Mouse (Mus musculus) embryonic facial prominence, embryonic 15.5 days (tissue): ENCODE measurements at regions not wholly inside any gene's neighbourhood (a gene's known extent, or its start where the extent isn't known, plus 50 kb on each side); places are given as distances from the start of the nearest gene placed in this dataset.

ENCODE experiments used
- ATAC-seq: fragments of 200-750 bp; cut with Nextera tagmentation; 2 replicates; pipeline ENCODE4 v1.8.0; 2017; ENCODE audit warnings: low read depth, moderate TSS enrichment; ENCODE audit not compliant: insufficient number of reproducible peaks, low FRiP score, low TSS enrichment
- H3K27ac ChIP-seq: fragments of 300-500 bp; sonication (generic); replicated peaks from 2 replicates; pipeline ENCODE4 v1.5.1; 2015; ENCODE audit warnings: mild to moderate bottlenecking, inconsistent platforms
- H3K27me3 ChIP-seq: fragments of 300-500 bp; sonication (generic); 2 replicates; pipeline ENCODE4 v1.6.1; 2015; ENCODE audit warnings: inconsistent platforms
- H3K36me3 ChIP-seq: fragments of 300-500 bp; sonication (generic); 2 replicates; pipeline ENCODE4 v1.6.1; 2015; ENCODE audit warnings: mild to moderate bottlenecking, inconsistent platforms
- H3K4me1 ChIP-seq: fragments of 300-500 bp; sonication (generic); 2 replicates; pipeline ENCODE4 v1.6.1; 2015; ENCODE audit warnings: inconsistent platforms
- H3K4me2 ChIP-seq: fragments of 300-500 bp; sonication (generic); replicated peaks from 2 replicates; pipeline ENCODE4 v1.6.1; 2015; ENCODE audit warnings: mild to moderate bottlenecking, inconsistent platforms
- H3K4me3 ChIP-seq: fragments of 300-500 bp; sonication (generic); replicated peaks from 2 replicates; pipeline ENCODE4 v1.5.1; 2015; ENCODE audit warnings: mild to moderate bottlenecking, inconsistent platforms
- H3K9ac ChIP-seq: fragments of 300-500 bp; sonication (generic); 2 replicates; pipeline ENCODE4 v1.6.1; 2015; ENCODE audit warnings: inconsistent platforms
- H3K9me3 ChIP-seq: fragments of 300-500 bp; sonication (generic); replicated peaks from 2 replicates; pipeline ENCODE4 v1.6.1; 2016; ENCODE audit warnings: inconsistent platforms
- WGBS: fragments of 180-500 bp; shearing (Covaris S2); methylation state at CpG from one replicate; pipeline ENCODE4 v1.1.7; 2015; 5-methylcytosine and 5-hydroxymethylcytosine counted together

DNA sequence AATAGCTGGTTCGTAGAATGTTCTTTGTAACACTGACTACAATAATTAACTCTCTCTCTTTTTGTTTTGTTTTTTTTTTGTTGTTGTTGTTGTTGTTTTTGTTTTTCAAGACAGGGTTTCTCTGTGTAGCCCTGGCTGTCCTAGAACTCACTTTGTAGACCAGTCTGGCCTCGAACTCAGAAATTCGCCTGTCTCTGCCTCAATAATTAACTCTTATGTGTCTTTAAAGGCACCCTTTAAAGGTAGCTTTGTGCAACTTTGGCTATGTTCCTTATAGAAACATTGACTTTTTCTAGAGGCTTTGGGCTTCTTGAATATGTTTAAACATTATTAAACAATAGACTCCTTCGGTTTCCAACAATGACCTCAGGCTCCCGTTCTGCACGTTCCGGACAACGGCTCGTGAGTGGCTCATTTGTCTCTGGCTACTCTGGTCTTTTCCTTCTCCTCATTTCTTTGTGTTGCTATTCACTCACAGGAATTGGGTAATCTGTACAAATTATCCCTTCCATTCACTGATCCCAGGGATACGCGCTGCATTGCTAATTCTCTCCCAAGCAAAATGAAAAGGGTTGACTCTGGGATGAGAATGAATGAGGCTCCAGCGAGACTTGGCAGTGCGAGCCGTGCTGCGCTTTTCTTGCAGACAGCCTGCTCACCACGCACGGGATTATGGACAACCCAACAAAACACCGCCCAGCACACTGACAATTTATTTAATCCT lies 90.2 kb upstream of the Klf12 start:
- Histone ChIP-seq H3K4me1 (no peaks in the 10 kb centered on the region), H3K27me3 (no peaks in the 10 kb centered on the region), H3K9me3 (no peaks in the 10 kb centered on the region), H3K4me2 (peak overlapping the region; percentile 21), H3K36me3 (no peaks in the 10 kb centered on the region), H3K27ac (no peak overlapping the region), H3K9ac (no peak overlapping the region), H3K4me3 (no peak overlapping the region)
- peak; percentile 60; the same call in 1 of the 2 replicates for ATAC-seq
- WGBS = 63% methylated on average over 18 of the region's 18 CpGs

DNA sequence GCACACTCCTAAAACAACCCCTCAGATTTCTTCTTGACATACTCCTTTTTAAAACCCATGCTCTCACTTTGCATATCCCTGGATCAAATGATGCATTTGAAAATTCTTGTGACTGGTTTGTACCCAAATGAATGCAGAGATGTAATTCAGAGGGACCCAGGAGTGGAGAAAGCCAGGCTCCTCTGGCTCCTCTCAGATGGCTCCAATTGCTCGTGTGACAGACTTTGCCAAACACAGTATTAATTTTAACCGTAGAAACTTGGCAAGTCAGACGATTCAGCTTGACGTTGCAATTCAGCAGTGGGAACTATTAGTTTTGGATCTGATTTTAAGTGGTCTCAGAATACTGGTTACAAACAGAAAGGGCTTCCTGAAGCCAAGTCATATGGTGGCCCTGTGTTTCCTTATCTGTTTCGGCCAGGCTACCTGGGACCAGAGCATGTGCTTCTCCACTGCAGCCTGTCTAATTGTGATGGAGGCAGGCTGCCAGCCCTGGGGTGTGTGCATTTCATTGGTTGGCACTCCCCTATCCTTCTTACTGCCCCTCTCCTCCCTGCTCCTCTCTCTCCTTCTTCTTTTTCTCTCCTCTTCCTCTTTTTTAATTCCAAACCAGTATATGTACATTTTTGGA lies 81.9 kb upstream of the Klf12 start:
- Histone ChIP-seq H3K27me3 (no peaks in the 10 kb centered on the region), H3K9me3 (no peaks in the 10 kb centered on the region), H3K27ac (peak overlapping the region; percentile 31; the same call in 1 of the 2 replicates), H3K36me3 (no peaks in the 10 kb centered on the region), H3K4me2 (0 out of 2 replicates have a peak overlapping the region, but pooled peaks have one; percentile 11), H3K4me1 (no peaks in the 10 kb centered on the region), H3K4me3 (no peak overlapping the region), H3K9ac (no peak overlapping the region)
- peak; percentile 69; the same call in 1 of the 2 replicates for ATAC-seq
- 31% methylated on average over 5 of the region's 5 CpGs for WGBS

DNA sequence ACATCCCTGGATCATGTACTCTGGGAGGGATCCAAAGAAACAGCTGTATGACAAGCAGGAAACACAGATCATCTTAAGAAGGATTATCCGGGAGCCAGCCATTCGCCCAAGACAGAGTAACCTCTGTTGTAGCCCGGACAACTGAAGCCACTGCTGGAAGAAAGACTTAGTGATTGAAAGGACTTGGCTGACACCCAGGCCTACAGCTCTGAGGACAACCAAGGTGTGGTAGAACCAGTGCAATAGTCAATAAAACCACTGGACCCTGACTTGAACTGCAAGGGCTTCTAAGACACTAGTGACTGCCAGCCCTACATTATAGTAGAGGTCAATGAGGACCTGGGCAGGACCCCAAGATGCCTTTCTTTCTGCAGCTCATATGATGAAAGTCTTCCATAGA lies 78.3 kb upstream of the Klf12 start:
- H3K27ac ChIP-seq = no peak overlapping the region
- no peak overlapping the region for H3K9ac ChIP-seq
- ATAC-seq = no peak
- no peaks in the 10 kb centered on the region for H3K4me1 ChIP-seq
- no peak overlapping the region for H3K4me3 ChIP-seq
- H3K9me3 ChIP-seq = no peaks in the 10 kb centered on the region
- H3K27me3 ChIP-seq = no peaks in the 10 kb centered on the region
- 49% methylated on average over 3 of the region's 3 CpGs for WGBS
- H3K4me2 ChIP-seq = no peak overlapping the region
- no peaks in the 10 kb centered on the region for H3K36me3 ChIP-seq

DNA sequence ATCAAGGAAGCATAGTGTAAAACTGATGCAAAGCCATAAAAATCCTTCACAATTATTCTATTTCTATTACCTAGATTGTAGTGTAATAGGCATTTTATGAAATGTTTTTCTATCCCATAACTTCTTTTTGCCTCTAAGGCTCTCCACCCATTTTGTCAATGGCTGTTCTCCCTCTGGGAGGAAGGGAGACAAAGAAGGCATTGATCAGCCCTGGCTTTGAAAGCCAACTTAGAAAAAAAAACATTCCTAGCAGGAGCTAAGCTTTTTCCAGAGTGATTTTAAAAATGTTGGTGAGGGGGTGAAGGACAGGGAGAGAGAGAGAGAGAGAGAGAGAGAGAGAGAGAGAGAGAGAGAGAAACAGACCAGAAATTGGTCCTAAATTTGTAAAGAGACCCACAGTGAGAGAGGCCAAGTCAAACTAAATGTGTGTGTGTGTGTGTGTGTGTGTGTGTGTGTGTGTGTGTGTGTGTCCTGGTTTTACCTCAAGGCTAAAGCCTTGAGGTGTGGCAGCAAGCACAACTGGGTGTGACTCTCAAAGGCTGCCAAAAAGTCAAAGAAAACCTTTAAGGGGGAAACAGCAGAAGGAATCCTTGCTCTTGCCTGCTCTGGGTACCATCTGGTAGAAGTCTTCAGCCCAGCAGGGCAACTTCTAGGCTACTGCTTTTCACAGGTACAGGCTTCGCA lies 77.0 kb upstream of the Klf12 start:
- H3K4me2 ChIP-seq = no peak overlapping the region

DNA sequence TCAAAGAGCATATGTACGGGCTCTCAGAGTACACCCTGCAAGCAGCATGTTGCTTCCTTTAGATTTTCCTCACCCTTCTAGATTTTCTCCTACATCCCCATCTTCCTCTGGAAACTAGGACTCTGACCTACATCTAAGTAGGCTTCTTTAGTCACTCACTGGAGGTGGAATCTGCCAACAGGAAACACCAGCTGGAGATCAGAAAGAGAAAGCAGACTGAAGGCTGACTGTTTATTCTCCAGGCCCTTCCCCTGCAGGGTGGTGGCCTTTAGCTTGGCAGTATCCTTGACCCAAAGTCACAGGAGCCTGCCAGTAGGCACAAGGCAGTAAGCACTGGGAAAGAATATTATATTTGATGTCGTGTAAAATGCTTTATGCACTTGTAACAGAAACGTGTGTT lies 75.4 kb upstream of the Klf12 start:
- Histone ChIP-seq H3K36me3 (no peaks in the 10 kb centered on the region), H3K4me1 (no peaks in the 10 kb centered on the region), H3K4me3 (no peak overlapping the region), H3K9me3 (no peaks in the 10 kb centered on the region), H3K27me3 (no peaks in the 10 kb centered on the region), H3K27ac (no peak overlapping the region), H3K9ac (no peak overlapping the region), H3K4me2 (no peak overlapping the region)
- 73% methylated on average over 3 of the region's 3 CpGs for WGBS
- no peak for ATAC-seq

More for the DNA sequence above, 77.0 kb upstream of the Klf12 start:
- Histone ChIP-seq H3K27me3 (no peaks in the 10 kb centered on the region), H3K36me3 (no peaks in the 10 kb centered on the region), H3K4me3 (no peak overlapping the region), H3K27ac (no peak overlapping the region; the same call in 1 of the 2 replicates), H3K4me1 (no peaks in the 10 kb centered on the region), H3K9ac (no peak overlapping the region), H3K9me3 (no peaks in the 10 kb centered on the region)
- 92% methylated on average over 1 of the region's 1 CpGs for WGBS
- no peak for ATAC-seq

DNA sequence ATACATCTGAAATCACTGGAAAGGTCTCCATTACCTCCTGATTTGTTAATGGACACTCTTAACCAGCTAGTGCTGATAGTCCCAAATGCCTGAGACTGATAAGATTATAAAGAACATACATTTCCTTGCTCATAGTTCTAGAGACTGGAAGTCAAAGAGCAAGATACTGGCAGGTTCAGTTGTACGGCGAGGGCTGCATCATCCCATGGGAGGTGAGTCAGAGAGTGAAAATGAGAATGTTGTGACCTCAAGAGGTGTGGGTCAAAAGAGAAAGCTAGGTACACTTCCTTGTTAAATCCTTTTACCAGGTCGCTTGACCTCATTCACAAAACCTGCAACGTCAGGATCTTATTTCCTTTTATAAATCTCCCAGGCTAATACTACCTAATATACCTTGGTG lies 72.7 kb upstream of the Klf12 start:
- 53% methylated on average over 4 of the region's 4 CpGs for WGBS
- H3K9me3 ChIP-seq = no peaks in the 10 kb centered on the region
- H3K4me3 ChIP-seq = no peak overlapping the region
- H3K4me2 ChIP-seq = no peak overlapping the region
- no peaks in the 10 kb centered on the region for H3K4me1 ChIP-seq
- no peak for ATAC-seq
- H3K27ac ChIP-seq = no peak overlapping the region
- no peaks in the 10 kb centered on the region for H3K27me3 ChIP-seq
- H3K36me3 ChIP-seq = no peaks in the 10 kb centered on the region
- H3K9ac ChIP-seq = no peak overlapping the region

DNA sequence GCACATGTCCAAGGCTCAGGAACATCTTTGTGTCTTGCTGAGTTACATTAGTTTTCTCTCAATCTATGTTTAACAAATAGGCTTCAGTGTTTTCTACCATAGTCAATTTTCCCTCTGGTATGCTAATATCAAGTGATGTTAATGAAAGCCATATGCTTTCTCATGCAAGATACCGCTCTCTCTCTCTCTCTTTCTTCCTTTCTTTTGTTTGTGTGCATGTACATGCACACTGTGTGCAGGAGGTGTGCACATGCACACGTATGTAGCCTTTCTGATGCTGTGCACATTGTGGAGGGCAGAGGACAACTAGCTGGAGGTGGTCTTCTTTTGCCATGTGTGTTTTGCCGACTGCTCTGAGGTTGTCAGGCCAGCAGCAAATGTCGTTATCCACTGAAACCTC lies 69.0 kb upstream of the Klf12 start:
- Histone ChIP-seq H3K27me3 (no peaks in the 10 kb centered on the region), H3K4me1 (no peaks in the 10 kb centered on the region), H3K9ac (no peak overlapping the region), H3K4me3 (no peak overlapping the region), H3K9me3 (no peaks in the 10 kb centered on the region), H3K4me2 (no peak overlapping the region), H3K27ac (no peak overlapping the region), H3K36me3 (no peaks in the 10 kb centered on the region)
- no peak for ATAC-seq
- 37% methylated on average over 4 of the region's 4 CpGs for WGBS

DNA sequence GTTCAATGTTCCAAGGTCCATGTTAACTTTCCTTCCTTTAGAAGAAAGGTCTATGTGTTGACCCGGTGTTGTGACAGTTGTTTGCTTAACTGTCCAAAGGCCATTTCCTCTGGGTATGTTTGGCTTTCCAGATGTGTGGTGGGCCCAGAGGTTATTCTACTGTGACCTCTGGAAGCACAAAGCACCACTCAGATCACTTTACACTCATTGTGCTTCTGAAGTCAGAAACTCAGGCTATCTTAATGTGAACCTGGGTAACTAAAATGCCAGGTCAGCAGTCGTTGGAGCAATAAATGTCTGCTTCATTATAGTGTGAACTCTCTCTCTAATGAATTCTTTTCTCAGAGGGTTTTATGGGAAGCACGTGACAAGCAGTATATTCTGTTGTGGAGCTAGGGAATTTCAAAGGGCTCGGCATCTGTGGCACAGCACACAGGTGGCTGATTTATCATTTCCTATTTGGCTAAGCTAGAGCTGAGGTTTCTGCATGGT lies 68.5 kb upstream of the Klf12 start:
- no peak overlapping the region for H3K4me2 ChIP-seq
- H3K27me3 ChIP-seq = no peaks in the 10 kb centered on the region
- 24% methylated on average over 4 of the region's 4 CpGs for WGBS
- H3K9ac ChIP-seq = no peak overlapping the region
- H3K36me3 ChIP-seq = no peaks in the 10 kb centered on the region
- no peaks in the 10 kb centered on the region for H3K9me3 ChIP-seq
- no peak overlapping the region for H3K27ac ChIP-seq
- H3K4me3 ChIP-seq = no peak overlapping the region
- ATAC-seq = no peak
- H3K4me1 ChIP-seq = no peaks in the 10 kb centered on the region

DNA sequence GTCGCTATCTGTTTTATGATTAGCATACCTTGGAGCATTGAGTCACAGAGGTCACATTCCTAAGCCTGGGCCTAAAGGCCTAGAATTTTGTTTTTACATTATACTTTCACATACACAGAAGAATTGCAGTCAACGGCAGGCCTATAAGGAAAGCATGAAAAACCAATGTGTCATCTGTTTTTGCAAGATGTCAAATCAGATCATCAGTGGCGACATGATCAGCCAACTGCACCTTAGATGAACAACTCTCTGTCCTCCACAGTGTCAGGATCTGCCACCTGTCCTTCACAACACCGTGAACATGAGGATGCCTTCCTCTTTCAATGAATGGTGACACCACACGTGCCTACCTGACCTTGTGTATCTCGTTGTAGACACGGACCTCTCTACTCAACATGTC lies 66.5 kb upstream of the Klf12 start:
- H3K4me3 ChIP-seq = no peak overlapping the region
- no peaks in the 10 kb centered on the region for H3K9me3 ChIP-seq
- no peak overlapping the region for H3K9ac ChIP-seq
- no peak overlapping the region for H3K27ac ChIP-seq
- no peak overlapping the region for H3K4me2 ChIP-seq
- no peaks in the 10 kb centered on the region for H3K27me3 ChIP-seq
- H3K4me1 ChIP-seq = no peaks in the 10 kb centered on the region
- WGBS = 92% methylated on average over 7 of the region's 7 CpGs
- no peak for ATAC-seq
- H3K36me3 ChIP-seq = no peaks in the 10 kb centered on the region

DNA sequence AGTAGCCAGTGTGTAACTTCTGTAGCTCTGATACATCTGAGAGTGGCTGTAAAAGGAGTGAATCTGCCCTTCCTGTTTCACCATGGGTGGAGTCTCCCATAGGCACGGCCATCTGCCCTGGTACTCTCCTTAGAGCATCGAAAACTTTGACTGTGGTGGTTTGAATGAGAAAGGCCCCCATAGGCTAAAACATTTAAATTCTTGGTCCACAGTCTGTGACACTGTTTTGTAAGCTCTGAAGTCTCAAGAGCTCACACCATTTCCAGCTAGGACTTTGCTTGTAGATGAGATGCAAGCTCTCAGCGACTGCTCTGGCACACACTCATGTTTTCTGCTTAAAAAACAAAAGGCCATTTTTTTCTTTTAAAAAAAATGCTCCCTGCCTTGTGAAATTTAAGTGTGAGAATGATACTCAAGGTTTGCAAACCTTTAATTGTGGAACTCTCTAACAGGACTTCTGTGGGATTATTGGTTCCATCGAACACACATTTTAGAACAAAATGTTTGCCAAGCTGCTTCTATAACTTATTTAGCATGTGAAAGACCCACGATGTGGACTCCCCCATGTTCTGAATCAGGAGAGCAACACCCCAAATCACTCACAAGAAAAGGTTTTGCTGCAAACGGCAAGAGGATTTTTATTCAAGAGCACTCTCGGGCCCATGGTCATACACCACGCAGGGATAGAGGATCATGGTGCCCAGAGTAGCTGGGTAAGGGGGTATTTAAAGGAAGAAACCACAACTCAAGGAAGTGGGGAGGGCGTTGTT lies 65.7 kb upstream of the Klf12 start:
- H3K27me3 ChIP-seq = no peaks in the 10 kb centered on the region
- H3K4me3 ChIP-seq = no peak overlapping the region
- no peaks in the 10 kb centered on the region for H3K9me3 ChIP-seq
- no peak overlapping the region for H3K4me2 ChIP-seq
- H3K4me1 ChIP-seq = no peaks in the 10 kb centered on the region
- H3K9ac ChIP-seq = no peak overlapping the region
- ATAC-seq = no peak
- no peak overlapping the region for H3K27ac ChIP-seq
- 83% methylated on average over 9 of the region's 9 CpGs for WGBS
- H3K36me3 ChIP-seq = no peaks in the 10 kb centered on the region
